Mouse (Mus musculus): ENCODE measurements at regions not wholly inside any gene's neighbourhood (a gene's known extent, or its start where the extent isn't known, plus 50 kb on each side); places are given as distances from the start of the nearest gene placed in this dataset.

DNA sequence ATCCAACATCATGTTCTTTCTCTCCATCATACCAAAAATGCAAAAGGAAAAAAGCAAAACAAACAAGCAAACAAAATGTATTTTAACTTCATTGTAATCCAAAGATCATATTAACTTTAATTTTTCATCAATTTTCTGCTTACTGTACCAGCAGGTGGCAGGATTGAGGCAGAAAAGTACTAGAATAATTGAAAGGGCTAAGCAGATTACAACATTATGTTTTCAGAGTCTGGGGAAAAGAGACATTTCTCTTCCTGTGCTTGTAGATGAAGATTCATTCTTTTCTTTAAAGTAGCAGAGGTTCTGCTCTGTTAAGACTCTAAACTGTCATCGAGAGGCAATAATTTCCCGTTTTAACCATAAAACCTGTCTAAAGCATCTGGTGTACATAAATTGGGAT is 394.7 kb upstream of the Slitrk6 start:
- intact Hi-C loops (cut with DNase I) = loop anchor here (1.0 to 10.0 kb wide), 2 partner anchors 524 to 1745 kb away; no protein-coding TSS in a partner anchor
- H3K27ac ChIP-seq = no peak overlapping the region
- TF ChIP-seq CTCF (IDR thresholded peaks at IDR 0.05) = peak; percentile 69
- H3K4me3 ChIP-seq = no peak overlapping the region
- peak; percentile 13 to 45 for DNase-seq (ENCODE audit: extremely low spot score in 1 of 2, low spot score in 2 of 2)

- no peak for DNase-seq (ENCODE audit: extremely low spot score in 1 of 2, low spot score in 2 of 2)
- Histone ChIP-seq H3K4me3 (no peak overlapping the region), H3K27ac (no peak overlapping the region)
- TF ChIP-seq CTCF (IDR thresholded peaks at IDR 0.05) = no peak
- intact Hi-C loops (cut with DNase I) = no loop called here
Measured at GRCm38 (mm10) chr14:111116600-111116999, 361.7 kb upstream of the Slitrk6 start.

GRCm38 (mm10) chr14:111103579-111103978 is 348.6 kb upstream of the Slitrk6 start:
- intact Hi-C loops (cut with DNase I) = loop anchor here (5.0 kb wide), 1 partner anchor 569 kb away; no protein-coding TSS in a partner anchor
- peak; percentile 32; the same call in 1 of the 2 replicates for TF ChIP-seq CTCF (IDR thresholded peaks at IDR 0.05)

GRCm38 (mm10) chr14:111100257-111100656 is 345.3 kb upstream of the Slitrk6 start:
- DNase-seq (ENCODE audit: extremely low spot score in 1 of 2, low spot score in 2 of 2) = no peak
- intact Hi-C loops (cut with DNase I) = loop anchor here (5.0 kb wide), 1 partner anchor 572 kb away; no protein-coding TSS in a partner anchor
- no peak for TF ChIP-seq CTCF (IDR thresholded peaks at IDR 0.05)
- Histone ChIP-seq H3K4me3 (no peak overlapping the region), H3K27ac (no peak overlapping the region)

More at GRCm38 (mm10) chr14:111103579-111103978, 348.6 kb upstream of the Slitrk6 start:
- H3K27ac ChIP-seq = no peak overlapping the region
- DNase-seq (ENCODE audit: extremely low spot score in 1 of 2, low spot score in 2 of 2) = no peak
- no peak overlapping the region for H3K4me3 ChIP-seq

DNA sequence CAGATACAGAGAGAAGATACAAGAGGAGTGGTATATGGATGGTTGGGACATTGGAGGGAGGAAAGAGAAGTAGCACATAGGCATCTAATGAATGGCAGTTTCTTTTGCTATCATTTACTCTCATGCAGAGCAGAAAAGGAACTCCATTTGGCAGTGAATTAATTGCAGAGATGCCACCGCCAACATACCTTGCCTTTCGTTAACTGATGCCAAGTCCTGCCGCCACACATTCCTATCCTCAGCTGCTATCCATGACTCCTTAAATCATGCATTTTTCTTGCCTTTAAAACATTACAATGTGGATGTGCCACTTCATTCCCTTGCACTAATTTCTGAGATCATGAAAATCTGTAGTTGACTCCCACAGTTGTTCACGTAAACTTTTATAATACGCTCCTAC is 341.3 kb upstream of the Slitrk6 start:
- no peak overlapping the region for H3K27ac ChIP-seq
- no peak for TF ChIP-seq CTCF (IDR thresholded peaks at IDR 0.05)
- DNase-seq (ENCODE audit: extremely low spot score in 1 of 2, low spot score in 2 of 2) = no peak
- no peak overlapping the region for H3K4me3 ChIP-seq
- intact Hi-C loops (cut with DNase I) = no loop called here

DNA sequence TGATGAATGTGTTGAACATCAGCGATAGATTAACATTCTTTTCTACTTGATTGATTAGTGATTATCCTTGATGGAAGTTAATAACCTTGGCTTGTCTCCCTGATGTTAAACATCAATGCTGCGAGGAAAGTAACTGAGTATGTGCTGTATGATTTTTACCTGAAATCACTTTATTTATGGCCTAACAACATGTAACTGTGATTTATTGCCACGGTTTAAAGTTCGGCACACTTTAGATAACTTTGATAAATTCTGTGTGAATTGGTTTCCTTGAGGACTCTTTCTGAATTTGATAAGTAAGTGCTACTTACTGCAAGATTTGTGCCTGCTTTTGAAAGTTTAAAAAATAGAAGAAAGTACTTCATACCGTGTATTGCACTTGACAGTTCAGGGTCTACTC is 319.6 kb upstream of the Slitrk6 start:
- no peak overlapping the region for H3K4me3 ChIP-seq
- H3K27ac ChIP-seq = no peak overlapping the region
- no peak for DNase-seq (ENCODE audit: extremely low spot score in 1 of 2, low spot score in 2 of 2)
- intact Hi-C loops (cut with DNase I) = no loop called here
- TF ChIP-seq CTCF (IDR thresholded peaks at IDR 0.05) = no peak

DNA sequence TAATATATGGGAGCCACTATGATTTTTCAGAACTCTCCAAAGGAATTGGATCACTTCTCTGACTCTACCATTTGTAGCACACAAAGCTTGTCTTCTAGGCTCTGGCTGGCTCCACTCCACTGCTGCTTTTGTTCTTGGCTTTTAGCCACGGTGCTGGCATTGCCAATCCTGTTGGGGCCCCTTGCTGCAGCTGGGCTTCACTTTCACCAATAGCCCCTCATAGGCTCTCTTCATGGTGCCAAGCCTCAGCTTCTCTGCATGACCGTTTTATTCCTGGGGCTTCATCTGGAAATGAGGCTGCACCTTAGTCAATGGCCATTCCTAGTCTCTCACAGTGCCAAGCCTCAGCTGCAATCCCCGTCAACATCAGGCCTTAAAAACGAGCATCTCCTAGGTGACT is 318.6 kb upstream of the Slitrk6 start:
- no peak for TF ChIP-seq CTCF (IDR thresholded peaks at IDR 0.05)
- no peak for DNase-seq (ENCODE audit: extremely low spot score in 1 of 2, low spot score in 2 of 2)
- no peak overlapping the region for H3K27ac ChIP-seq
- intact Hi-C loops (cut with DNase I) = no loop called here
- H3K4me3 ChIP-seq = no peak overlapping the region
